Mouse (Mus musculus) bone marrow macrophage, adult 2 months (primary cell): Measurements from ENCODE around the gene Kmo.

ENCODE experiments used
- CTCF ChIP-seq: IDR thresholded peaks from 2 replicates; pipeline ENCODE4 v1.5.1; 2012; ENCODE audit warnings: low read depth, mild to moderate bottlenecking, low read length, moderate library complexity
- POLR2A ChIP-seq: IDR thresholded peaks from 2 replicates; pipeline ENCODE4 v1.6.1; 2012; ENCODE audit warnings: mild to moderate bottlenecking, low read depth, low read length, borderline replicate concordance

GRCm38 (mm10) chr1:175699796-175700195 lies 79.6 kb downstream of the Kmo start:
- TF ChIP-seq POLR2A (no peak), CTCF (no peak)
